Mouse (Mus musculus): Measurements from ENCODE around the gene Mrgprx2. TPM values are rescaled to one million over a fixed set of nuclear protein-coding genes. Genes with fewer than 3 reads are reported as not detected.
"Not testable (repeated sequence)": the region's sequence is repeated elsewhere in the genome, so short reads cannot be mapped to it uniquely, and the experiment has no call there.

Gene Mrgprx2
- polyA plus RNA-seq (2015; fragmentation: Nextera tagmentation; extraction: Ambion mirVana): not detected in 2 replicates

DNA sequence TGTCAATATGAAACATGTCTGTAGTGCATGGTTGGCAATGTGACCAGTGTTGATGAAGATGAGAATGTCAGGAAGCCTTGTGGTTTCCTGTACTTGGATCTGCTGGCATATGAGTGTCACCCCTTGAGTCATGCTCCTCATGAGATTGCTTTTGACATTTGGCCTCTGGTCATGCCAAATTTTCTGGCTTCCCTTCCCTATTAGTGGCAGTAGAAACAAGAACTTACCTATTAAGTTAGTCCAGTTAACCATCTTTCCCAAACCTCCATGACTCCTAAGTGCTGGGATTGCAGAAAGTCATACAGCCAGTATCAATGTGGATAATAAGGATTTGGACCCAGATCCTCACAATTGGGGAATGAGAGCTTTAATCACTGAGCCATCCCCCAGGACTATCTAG lies at the start of gene Mrgprx2:
Mrgprx2 (minus strand) TSS at position 101 of the 400 bp plus-strand sequence.
- Histone ChIP-seq H3K36me3 (ENCODE audit: control insufficient read depth, insufficient read depth, low read length) (no peaks in the 10 kb centered on the region), H3K9me3 (ENCODE audit: control insufficient read depth, low read length) (no peaks in the 10 kb centered on the region), H3K27ac (ENCODE audit: low read length) (no peak within 1 kb of the TSS), H3K4me3 (ENCODE audit: low read length) (no peak within 1 kb of the TSS), H3K9ac (ENCODE audit: low read depth, low read length) (no peak within 1 kb of the TSS), H3K4me1 (ENCODE audit: control insufficient read depth, insufficient read depth, low read length) (no peaks in the 10 kb centered on the region), H3K27me3 (replicated peaks; ENCODE audit: control insufficient read depth, insufficient read depth, low read length) (no peaks in the 10 kb centered on the region), H3K4me2 (ENCODE audit: low read depth, low read length) (no peak within 1 kb of the TSS)
- no peak for ATAC-seq

- H3K9me3 ChIP-seq (ENCODE audit: control insufficient read depth, low read length): no peaks in the 10 kb centered on the region; the same call in 1 of the 2 replicates
- H3K36me3 ChIP-seq (ENCODE audit: control insufficient read depth, insufficient read depth, low read length): no peaks in the 10 kb centered on the region
- no peak within 1 kb of the TSS for H3K4me3 ChIP-seq (ENCODE audit: low read length)
- no peak for ATAC-seq
- H3K9ac ChIP-seq (ENCODE audit: low read depth, low read length): no peak within 1 kb of the TSS
- H3K27ac ChIP-seq (ENCODE audit: low read length): no peak within 1 kb of the TSS
- no peaks in the 10 kb centered on the region for H3K27me3 ChIP-seq (replicated peaks; ENCODE audit: control insufficient read depth, insufficient read depth, low read length)
- 81% methylated on average over 3 of the region's 3 CpGs for WGBS
- H3K4me2 ChIP-seq (ENCODE audit: low read depth, low read length): no peak within 1 kb of the TSS
- no peaks in the 10 kb centered on the region for H3K4me1 ChIP-seq (ENCODE audit: control insufficient read depth, insufficient read depth, low read length)
Observed at GRCm38 (mm10) chr7:48456242-48456641, 42.9 kb downstream of the Mrgprx2 start, which contains the start of gene Mrgprb1. TSS of gene Mrgprb1 (minus strand) at chr7:48456342.

- H3K9ac ChIP-seq (ENCODE audit: low read depth, low read length): no peak overlapping the region
- no peak overlapping the region for H3K4me3 ChIP-seq (ENCODE audit: low read length)
- no peak overlapping the region for H3K4me2 ChIP-seq (ENCODE audit: low read depth, low read length)
- 54% methylated on average over 3 of the region's 3 CpGs for WGBS
- H3K27me3 ChIP-seq (replicated peaks; ENCODE audit: control insufficient read depth, insufficient read depth, low read length): no peaks in the 10 kb centered on the region
- H3K4me1 ChIP-seq (ENCODE audit: control insufficient read depth, insufficient read depth, low read length): no peaks in the 10 kb centered on the region
- no peak for ATAC-seq
- H3K36me3 ChIP-seq (ENCODE audit: control insufficient read depth, insufficient read depth, low read length): no peaks in the 10 kb centered on the region
- no peaks in the 10 kb centered on the region for H3K9me3 ChIP-seq (ENCODE audit: control insufficient read depth, low read length)
- no peak overlapping the region for H3K27ac ChIP-seq (ENCODE audit: low read length)
Observed at GRCm38 (mm10) chr7:48436581-48436980, 62.5 kb downstream of the Mrgprx2 start.

DNA sequence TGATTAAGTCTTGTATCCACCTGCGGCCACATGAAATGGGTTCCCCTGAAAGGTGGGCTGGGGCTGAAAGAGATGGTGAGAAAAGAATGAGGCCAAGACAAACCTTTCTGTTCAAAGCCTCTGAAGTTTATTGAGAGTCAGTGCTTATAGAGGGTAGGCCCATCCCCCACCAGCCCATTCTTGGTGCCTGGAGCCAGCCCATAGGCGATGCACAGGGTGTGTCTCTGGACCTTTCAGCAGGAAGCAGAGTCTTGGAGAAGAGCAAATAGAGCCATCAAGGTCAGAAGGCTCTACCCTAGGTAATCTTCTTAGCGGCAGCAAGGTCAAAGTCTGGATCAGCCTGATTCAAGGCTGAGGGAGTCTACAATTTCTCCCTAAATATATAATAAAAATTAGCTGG lies 63.2 kb downstream of the Mrgprx2 start:
- H3K4me3 ChIP-seq (ENCODE audit: low read length); H3K27me3 ChIP-seq (replicated peaks; ENCODE audit: control insufficient read depth, insufficient read depth, low read length); H3K4me1 ChIP-seq (ENCODE audit: control insufficient read depth, insufficient read depth, low read length); H3K36me3 ChIP-seq (ENCODE audit: control insufficient read depth, insufficient read depth, low read length); H3K9ac ChIP-seq (ENCODE audit: low read depth, low read length); H3K9me3 ChIP-seq (ENCODE audit: control insufficient read depth, low read length); H3K27ac ChIP-seq (ENCODE audit: low read length); ATAC-seq; H3K4me2 ChIP-seq (ENCODE audit: low read depth, low read length): not testable (repeated sequence)
- 79% methylated on average over 3 of the region's 3 CpGs for WGBS

Other genes starting within 250 kb of the Mrgprx2 start
- not detected in 2 replicates for gene Mrgprb8, start 110.8 kb downstream of the Mrgprx2 start, polyA plus RNA-seq (2015; fragmentation: Nextera tagmentation; extraction: Ambion mirVana)
- gene Mrgprb1, start 43.0 kb downstream of the Mrgprx2 start, polyA plus RNA-seq (2015; fragmentation: Nextera tagmentation; extraction: Ambion mirVana): not detected in 2 replicates
- gene Mrgprb2, start 58.8 kb upstream of the Mrgprx2 start, polyA plus RNA-seq (2015; fragmentation: Nextera tagmentation; extraction: Ambion mirVana): not detected in 2 replicates
- not detected in 2 replicates for gene Mrgprb3, start 144.5 kb upstream of the Mrgprx2 start, polyA plus RNA-seq (2015; fragmentation: Nextera tagmentation; extraction: Ambion mirVana)

All from intestine, embryonic 16.5 days (tissue).